Mouse (Mus musculus) testis, adult 2 months (tissue): ENCODE measurements around the gene Olfr2. TPM values are rescaled to one million over a fixed set of nuclear protein-coding genes. Genes with fewer than 3 reads are reported as not detected.
"Not testable (repeated sequence)": the region's sequence is repeated elsewhere in the genome, so short reads cannot be mapped to it uniquely, and the experiment has no call there.

Experiments
- H3K27ac ChIP-seq: fragments of 200-500 bp; 2 replicates; pipeline ENCODE4 v1.5.1; 2012; ENCODE audit warnings: low read depth, low read length; ENCODE audit not compliant: control insufficient read depth, insufficient read depth
- H3K27me3 ChIP-seq: fragments of 200-500 bp; 2 replicates; pipeline ENCODE4 v1.6.1; 2012; ENCODE audit warnings: mild to moderate bottlenecking, low read length, moderate library complexity; ENCODE audit not compliant: control insufficient read depth, insufficient read depth
- H3K36me3 ChIP-seq: fragments of 200-500 bp; 2 replicates; pipeline ENCODE4 v1.6.1; 2012; ENCODE audit warnings: mild to moderate bottlenecking, low read length; ENCODE audit not compliant: control insufficient read depth, insufficient read depth
- H3K4me1 ChIP-seq: fragments of 200-500 bp; 2 replicates; pipeline ENCODE4 v1.6.1; 2012; ENCODE audit warnings: low read length; ENCODE audit not compliant: control insufficient read depth, insufficient read depth
- H3K4me3 ChIP-seq: fragments of 200-500 bp; 2 replicates; pipeline ENCODE4 v1.5.1; 2012; ENCODE audit warnings: low read depth, mild to moderate bottlenecking, low read length, moderate library complexity, mixed read lengths; ENCODE audit not compliant: control insufficient read depth
- CTCF ChIP-seq: fragments of 200-500 bp; IDR thresholded peaks from 2 replicates; pipeline ENCODE4 v1.5.1; 2012; ENCODE audit warnings: low read depth, mild to moderate bottlenecking, inconsistent platforms, low read length, moderate library complexity; ENCODE audit not compliant: control insufficient read depth, insufficient read depth, insufficient replicate concordance
- POLR2A ChIP-seq: fragments of 200-500 bp; IDR thresholded peaks from 2 replicates; pipeline ENCODE4 v1.6.1; 2012; ENCODE audit warnings: low read depth, mild to moderate bottlenecking, inconsistent platforms, low read length, moderate library complexity; ENCODE audit not compliant: control insufficient read depth
- polyA plus RNA-seq: library from polyadenylated mRNA; depleted of rRNA; stranded (reverse); fragments of >200 nt; gene quantifications from 2 replicates; pipeline ENCODE4 v1.2.3, GENCODE M21; 2012; rRNA removed

The Olfr2 gene
- polyA plus RNA-seq, 1 experiment: 0.09 TPM

- no peak overlapping the region for H3K27ac ChIP-seq
- H3K27me3 ChIP-seq: no peaks in the 10 kb centered on the region
- H3K36me3 ChIP-seq: no peaks in the 10 kb centered on the region
- no peak overlapping the region for H3K4me3 ChIP-seq
- TF ChIP-seq POLR2A (no peak), CTCF (no peak)
- H3K4me1 ChIP-seq: no peaks in the 10 kb centered on the region
These were observed 1.7 kb downstream of the Olfr2 start for GRCm38 (mm10) chr7:107004169-107004568.

GRCm38 (mm10) chr7:107000798-107001197 lies 5.1 kb downstream of the Olfr2 start:
- Histone ChIP-seq H3K27me3 (no peaks in the 10 kb centered on the region), H3K36me3 (no peaks in the 10 kb centered on the region), H3K4me3 (no peak overlapping the region), H3K27ac (no peak overlapping the region), H3K4me1 (no peaks in the 10 kb centered on the region)
- TF ChIP-seq POLR2A (no peak), CTCF (no peak)

- Histone ChIP-seq H3K4me3 (no peak overlapping the region), H3K27ac (no peak overlapping the region), H3K27me3 (no peaks in the 10 kb centered on the region), H3K36me3 (no peaks in the 10 kb centered on the region), H3K4me1 (no peaks in the 10 kb centered on the region)
- TF ChIP-seq POLR2A (no peak), CTCF (no peak)
These were observed 20.6 kb downstream of the Olfr2 start for GRCm38 (mm10) chr7:106985236-106985635.

- Histone ChIP-seq H3K4me3 (no peak within 1 kb of the TSS), H3K27ac (no peak within 1 kb of the TSS), H3K36me3 (no peaks in the 10 kb centered on the region), H3K27me3 (no peaks in the 10 kb centered on the region), H3K4me1 (no peaks in the 10 kb centered on the region)
- TF ChIP-seq CTCF: no peak
These were observed 30.5 kb downstream of the Olfr2 start, which contains the start of gene Olfr711 for GRCm38 (mm10) chr7:106975353-106975752. Olfr711 (minus strand) TSS chr7:106975453.

GRCm38 (mm10) chr7:106967503-106967902 lies 38.4 kb downstream of the Olfr2 start:
- H3K4me1 ChIP-seq, H3K4me3 ChIP-seq, H3K27ac ChIP-seq, H3K36me3 ChIP-seq, H3K27me3 ChIP-seq: not testable (repeated sequence)

- no peak within 1 kb of the TSS for H3K27ac ChIP-seq
- H3K36me3 ChIP-seq: no peaks in the 10 kb centered on the region
- H3K4me3 ChIP-seq: no peak within 1 kb of the TSS
- H3K4me1 ChIP-seq: no peaks in the 10 kb centered on the region
- no peaks in the 10 kb centered on the region for H3K27me3 ChIP-seq
- TF ChIP-seq CTCF (no peak), POLR2A (no peak)
These were observed 42.0 kb downstream of the Olfr2 start, which contains the start of gene Olfr6 for GRCm38 (mm10) chr7:106963837-106964236. Olfr6 (minus strand) TSS chr7:106963937.

GRCm38 (mm10) chr7:106948212-106948611 lies 57.7 kb downstream of the Olfr2 start, which contains the start of gene Olfr710:
Olfr710 (minus strand) TSS chr7:106948312.
- Histone ChIP-seq H3K4me3 (no peak within 1 kb of the TSS), H3K36me3 (no peaks in the 10 kb centered on the region), H3K27ac (no peak within 1 kb of the TSS), H3K27me3 (no peaks in the 10 kb centered on the region), H3K4me1 (no peaks in the 10 kb centered on the region)
- TF ChIP-seq CTCF (no peak), POLR2A (no peak)

Other genes with a start within 250 kb of the Olfr2 start
- gene Olfr699, start 212.9 kb downstream of the Olfr2 start, polyA plus RNA-seq: 0.04 TPM in 1 of 2 replicates, not detected in the other
- 0.44 and 0.57 TPM in 2 replicates for gene Olfr700, start 197.2 kb downstream of the Olfr2 start, polyA plus RNA-seq
- gene Olfr701, start 191.9 kb downstream of the Olfr2 start, polyA plus RNA-seq: 20.7 and 29.8 TPM in 2 replicates
- gene Olfr702, start 172.2 kb downstream of the Olfr2 start, polyA plus RNA-seq: not detected in 2 replicates
- 0.20 and 0.58 TPM in 2 replicates for gene Olfr703, start 162.7 kb downstream of the Olfr2 start, polyA plus RNA-seq
- not detected in 2 replicates for gene Olfr704, start 142.9 kb downstream of the Olfr2 start, polyA plus RNA-seq
- not detected in 2 replicates for gene Olfr705, start 129.2 kb downstream of the Olfr2 start, polyA plus RNA-seq
- not detected in 2 replicates for gene Olfr706, start 117.9 kb downstream of the Olfr2 start, polyA plus RNA-seq
- not detected in 2 replicates for gene Olfr707, start 104.8 kb downstream of the Olfr2 start, polyA plus RNA-seq
- not detected in 2 replicates for gene Olfr1532-ps1, start 98.1 kb downstream of the Olfr2 start, polyA plus RNA-seq
- not detected in 2 replicates for gene Olfr709-ps1, start 73.9 kb downstream of the Olfr2 start, polyA plus RNA-seq
- not detected in 2 replicates for gene Olfr710, start 57.8 kb downstream of the Olfr2 start, polyA plus RNA-seq
- gene Olfr6, start 42.1 kb downstream of the Olfr2 start, polyA plus RNA-seq: not detected in 2 replicates
- gene Olfr711, start 30.6 kb downstream of the Olfr2 start, polyA plus RNA-seq: not detected in 2 replicates
- not detected in 2 replicates for gene Olfr713, start 25.1 kb upstream of the Olfr2 start, polyA plus RNA-seq
- not detected in 2 replicates for gene Olfr714, start 64.9 kb upstream of the Olfr2 start, polyA plus RNA-seq
- gene Olfr17, start 87.1 kb upstream of the Olfr2 start, polyA plus RNA-seq: not detected in 2 replicates
- gene Olfr715b, start 104.3 kb upstream of the Olfr2 start, polyA plus RNA-seq: not detected in 2 replicates
- gene Olfr715, start 125.0 kb upstream of the Olfr2 start, polyA plus RNA-seq: not detected in 2 replicates
- gene Olfr716, start 132.3 kb upstream of the Olfr2 start, polyA plus RNA-seq: not detected in 2 replicates
- gene Nlrp14, start 160.9 kb upstream of the Olfr2 start, polyA plus RNA-seq: 91.1 and 114 TPM in 2 replicates
- 49.0 and 67.1 TPM in 2 replicates for gene Rbmxl2, start 203.4 kb upstream of the Olfr2 start, polyA plus RNA-seq